Mouse (Mus musculus): Measurements from ENCODE around the gene Ctcf.
A peak's percentile ranks its signal among the peaks of the same experiment; 100 is the strongest.
"Not testable (repeated sequence)": the region's sequence is repeated elsewhere in the genome, so short reads cannot be mapped to it uniquely, and the experiment has no call there.

Gene Ctcf

GRCm38 (mm10) chr8:105636018-105636962 lies at the start of gene Ctcf:
Gene Ctcf, plus strand, starts transcription at chr8:105636568.
- peak; percentile 90 for DNase-seq (ENCODE audit: low spot score)

GRCm38 (mm10) chr8:105592431-105592830 lies 43.9 kb upstream of the Ctcf start:
- DNase-seq (ENCODE audit: low spot score) = no peak

- DNase-seq (ENCODE audit: low spot score) = peak; percentile 56
These were observed 42.5 kb upstream of the Ctcf start for GRCm38 (mm10) chr8:105593859-105594258.

GRCm38 (mm10) chr8:105594451-105595242 lies 41.7 kb upstream of the Ctcf start:
- no peak for DNase-seq (ENCODE audit: low spot score)

- peak; percentile 70 for DNase-seq (ENCODE audit: low spot score)
These were observed 39.9 kb upstream of the Ctcf start for GRCm38 (mm10) chr8:105596362-105597034.

GRCm38 (mm10) chr8:105598777-105599176 lies 37.6 kb upstream of the Ctcf start:
- DNase-seq (ENCODE audit: low spot score) = no peak

- no peak for DNase-seq (ENCODE audit: low spot score)
These were observed 35.1 kb upstream of the Ctcf start for GRCm38 (mm10) chr8:105601301-105601700.

GRCm38 (mm10) chr8:105602540-105602939 lies 33.8 kb upstream of the Ctcf start:
- DNase-seq (ENCODE audit: low spot score) = not testable (repeated sequence)

GRCm38 (mm10) chr8:105604804-105605381 lies 31.5 kb upstream of the Ctcf start, which contains the start of gene Ripor1:
Gene Ripor1, plus strand, starts transcription at chr8:105605255.
- peak; percentile 76 for DNase-seq (ENCODE audit: low spot score)

- peak; percentile 48 for DNase-seq (ENCODE audit: low spot score)
These were observed 30.7 kb upstream of the Ctcf start for GRCm38 (mm10) chr8:105605491-105606188.

- peak; percentile 74 for DNase-seq (ENCODE audit: low spot score)
These were observed 30.0 kb upstream of the Ctcf start for GRCm38 (mm10) chr8:105606189-105607023.

GRCm38 (mm10) chr8:105607062-105607461 lies 29.3 kb upstream of the Ctcf start:
- DNase-seq (ENCODE audit: low spot score) = no peak

- no peak for DNase-seq (ENCODE audit: low spot score)
These were observed 28.7 kb upstream of the Ctcf start for GRCm38 (mm10) chr8:105607684-105608083.

GRCm38 (mm10) chr8:105609355-105609754 lies 27.0 kb upstream of the Ctcf start:
- DNase-seq (ENCODE audit: low spot score) = no peak

GRCm38 (mm10) chr8:105609771-105610170 lies 26.6 kb upstream of the Ctcf start:
- no peak for DNase-seq (ENCODE audit: low spot score)

GRCm38 (mm10) chr8:105611836-105612235 lies 24.5 kb upstream of the Ctcf start:
- DNase-seq (ENCODE audit: low spot score) = no peak

GRCm38 (mm10) chr8:105613037-105613436 lies 23.3 kb upstream of the Ctcf start:
- peak; percentile 56 for DNase-seq (ENCODE audit: low spot score)

GRCm38 (mm10) chr8:105613830-105614511 lies 22.4 kb upstream of the Ctcf start:
- DNase-seq (ENCODE audit: low spot score) = peak; percentile 72

GRCm38 (mm10) chr8:105615942-105616341 lies 20.4 kb upstream of the Ctcf start:
- DNase-seq (ENCODE audit: low spot score) = no peak

Measured in urinary bladder, postnatal 14 days (tissue).